Mouse (Mus musculus): ENCODE data around the gene Lrpap1. TPM values are rescaled to one million over a fixed set of nuclear protein-coding genes. Genes with fewer than 3 reads are reported as not detected.

Lrpap1 gene
- total and polyA plus RNA-seq, 3 experiments, result 33.1 to 59.0 (median 49.0) TPM

- Histone ChIP-seq H3K4me1 (ENCODE audit: control insufficient read depth, insufficient read depth, low read length) (no peaks in the 10 kb centered on the region), H3K27ac (no peak overlapping the region), H3K9ac (ENCODE audit: low read depth, low read length) (no peak overlapping the region), H3K36me3 (ENCODE audit: control insufficient read depth, insufficient read depth, low read length) (no peaks in the 10 kb centered on the region), H3K4me3 (no peak overlapping the region), H3K27me3 (ENCODE audit: control insufficient read depth, insufficient read depth, low read length) (no peaks in the 10 kb centered on the region), H3K79me2 (replicated peaks; ENCODE audit: control insufficient read depth, insufficient read depth, low read length) (no peaks in the 10 kb centered on the region)
- intact Hi-C loops (cut with DNase I), result loop anchor here (2.0 to 5.0 kb wide), 2 partner anchors 80 to 144 kb away; no protein-coding TSS in a partner anchor
- no peak for TF ChIP-seq EP300 (IDR thresholded peaks at IDR 0.05; ENCODE audit: insufficient read depth, low read depth, low read length)
- TF ChIP-seq CTCF (IDR thresholded peaks at IDR 0.05), result no peak
- no peak for TF ChIP-seq POLR2A (IDR thresholded peaks at IDR 0.05; ENCODE audit: insufficient read depth, low read depth, low read length)
- no peak for DNase-seq
- 29% methylated on average over 1 of the region's 1 CpGs for WGBS
These were observed 25.7 kb upstream of the Lrpap1 start for GRCm38 (mm10) chr5:35131237-35131636.

- Histone ChIP-seq H3K36me3 (ENCODE audit: control insufficient read depth, insufficient read depth, low read length) (no peaks in the 10 kb centered on the region), H3K9ac (ENCODE audit: low read depth, low read length) (no peak overlapping the region), H3K27ac (no peak overlapping the region), H3K4me1 (ENCODE audit: control insufficient read depth, insufficient read depth, low read length) (no peaks in the 10 kb centered on the region), H3K79me2 (replicated peaks; ENCODE audit: control insufficient read depth, insufficient read depth, low read length) (no peaks in the 10 kb centered on the region), H3K4me3 (no peak overlapping the region), H3K27me3 (ENCODE audit: control insufficient read depth, insufficient read depth, low read length) (no peaks in the 10 kb centered on the region)
- intact Hi-C loops (cut with DNase I), result loop anchor here (2.0 to 5.0 kb wide), 2 partner anchors 79 to 142 kb away; no protein-coding TSS in a partner anchor
- whole genome bisulfite sequencing, result 86% methylated on average over 7 of the region's 7 CpGs
- TF ChIP-seq POLR2A (IDR thresholded peaks at IDR 0.05; ENCODE audit: insufficient read depth, low read depth, low read length), result no peak
- TF ChIP-seq EP300 (IDR thresholded peaks at IDR 0.05; ENCODE audit: insufficient read depth, low read depth, low read length), result no peak
- no peak for TF ChIP-seq CTCF (IDR thresholded peaks at IDR 0.05)
- no peak for DNase-seq
These were observed 24.2 kb upstream of the Lrpap1 start for GRCm38 (mm10) chr5:35129767-35130191.

- DNase-seq, result no peak
- H3K27me3 ChIP-seq (ENCODE audit: control insufficient read depth, insufficient read depth, low read length), result no peaks in the 10 kb centered on the region
- H3K36me3 ChIP-seq (ENCODE audit: control insufficient read depth, insufficient read depth, low read length), result no peaks in the 10 kb centered on the region
- no peaks in the 10 kb centered on the region for H3K4me1 ChIP-seq (ENCODE audit: control insufficient read depth, insufficient read depth, low read length)
- H3K79me2 ChIP-seq (replicated peaks; ENCODE audit: control insufficient read depth, insufficient read depth, low read length), result no peaks in the 10 kb centered on the region
- 85% methylated on average over 16 of the region's 16 CpGs for WGBS
- no peak overlapping the region for H3K4me3 ChIP-seq
- H3K9ac ChIP-seq (ENCODE audit: low read depth, low read length), result no peak overlapping the region
- intact Hi-C loops (cut with DNase I), result no loop called here
- TF ChIP-seq CTCF (IDR thresholded peaks at IDR 0.05) (no peak), EP300 (IDR thresholded peaks at IDR 0.05; ENCODE audit: insufficient read depth, low read depth, low read length) (no peak), POLR2A (IDR thresholded peaks at IDR 0.05; ENCODE audit: insufficient read depth, low read depth, low read length) (no peak)
- no peak overlapping the region for H3K27ac ChIP-seq
These were observed 23.6 kb upstream of the Lrpap1 start for GRCm38 (mm10) chr5:35129208-35129607.

GRCm38 (mm10) chr5:35120024-35120423 is 14.5 kb upstream of the Lrpap1 start:
- H3K27ac ChIP-seq, result no peak overlapping the region
- no peaks in the 10 kb centered on the region for H3K4me1 ChIP-seq (ENCODE audit: control insufficient read depth, insufficient read depth, low read length)
- TF ChIP-seq CTCF (IDR thresholded peaks at IDR 0.05), result no peak
- TF ChIP-seq EP300 (IDR thresholded peaks at IDR 0.05; ENCODE audit: insufficient read depth, low read depth, low read length), result no peak
- no peak for TF ChIP-seq POLR2A (IDR thresholded peaks at IDR 0.05; ENCODE audit: insufficient read depth, low read depth, low read length)
- intact Hi-C loops (cut with DNase I), result no loop called here
- no peak for DNase-seq
- WGBS, result 82% methylated on average over 8 of the region's 8 CpGs
- no peaks in the 10 kb centered on the region for H3K79me2 ChIP-seq (replicated peaks; ENCODE audit: control insufficient read depth, insufficient read depth, low read length)
- no peak overlapping the region for H3K4me3 ChIP-seq
- H3K9ac ChIP-seq (ENCODE audit: low read depth, low read length), result no peak overlapping the region
- H3K36me3 ChIP-seq (ENCODE audit: control insufficient read depth, insufficient read depth, low read length), result no peaks in the 10 kb centered on the region
- H3K27me3 ChIP-seq (ENCODE audit: control insufficient read depth, insufficient read depth, low read length), result no peaks in the 10 kb centered on the region

GRCm38 (mm10) chr5:35118418-35118817 is 12.9 kb upstream of the Lrpap1 start:
- Histone ChIP-seq H3K27ac (no peak overlapping the region), H3K4me3 (no peak overlapping the region), H3K79me2 (replicated peaks; ENCODE audit: control insufficient read depth, insufficient read depth, low read length) (no peaks in the 10 kb centered on the region), H3K27me3 (ENCODE audit: control insufficient read depth, insufficient read depth, low read length) (no peaks in the 10 kb centered on the region), H3K9ac (ENCODE audit: low read depth, low read length) (no peak overlapping the region), H3K36me3 (ENCODE audit: control insufficient read depth, insufficient read depth, low read length) (no peaks in the 10 kb centered on the region), H3K4me1 (ENCODE audit: control insufficient read depth, insufficient read depth, low read length) (no peaks in the 10 kb centered on the region)
- WGBS, result 78% methylated on average over 2 of the region's 2 CpGs
- intact Hi-C loops (cut with DNase I), result no loop called here
- no peak for DNase-seq
- no peak for TF ChIP-seq POLR2A (IDR thresholded peaks at IDR 0.05; ENCODE audit: insufficient read depth, low read depth, low read length)
- TF ChIP-seq CTCF (IDR thresholded peaks at IDR 0.05), result no peak
- no peak for TF ChIP-seq EP300 (IDR thresholded peaks at IDR 0.05; ENCODE audit: insufficient read depth, low read depth, low read length)

GRCm38 (mm10) chr5:35117633-35118032 is 12.1 kb upstream of the Lrpap1 start:
- no peaks in the 10 kb centered on the region for H3K4me1 ChIP-seq (ENCODE audit: control insufficient read depth, insufficient read depth, low read length)
- no peak for DNase-seq
- no peak overlapping the region for H3K9ac ChIP-seq (ENCODE audit: low read depth, low read length)
- H3K27ac ChIP-seq, result no peak overlapping the region
- no peak overlapping the region for H3K4me3 ChIP-seq
- TF ChIP-seq EP300 (IDR thresholded peaks at IDR 0.05; ENCODE audit: insufficient read depth, low read depth, low read length) (no peak), CTCF (IDR thresholded peaks at IDR 0.05) (no peak), POLR2A (IDR thresholded peaks at IDR 0.05; ENCODE audit: insufficient read depth, low read depth, low read length) (no peak)
- WGBS, result 49% methylated on average over 3 of the region's 3 CpGs
- H3K36me3 ChIP-seq (ENCODE audit: control insufficient read depth, insufficient read depth, low read length), result no peaks in the 10 kb centered on the region
- intact Hi-C loops (cut with DNase I), result no loop called here
- H3K79me2 ChIP-seq (replicated peaks; ENCODE audit: control insufficient read depth, insufficient read depth, low read length), result no peaks in the 10 kb centered on the region
- H3K27me3 ChIP-seq (ENCODE audit: control insufficient read depth, insufficient read depth, low read length), result no peaks in the 10 kb centered on the region

Data from heart, adult 2 months (tissue).